Mouse (Mus musculus): ENCODE measurements around the gene 2610318N02Rik.

DNA sequence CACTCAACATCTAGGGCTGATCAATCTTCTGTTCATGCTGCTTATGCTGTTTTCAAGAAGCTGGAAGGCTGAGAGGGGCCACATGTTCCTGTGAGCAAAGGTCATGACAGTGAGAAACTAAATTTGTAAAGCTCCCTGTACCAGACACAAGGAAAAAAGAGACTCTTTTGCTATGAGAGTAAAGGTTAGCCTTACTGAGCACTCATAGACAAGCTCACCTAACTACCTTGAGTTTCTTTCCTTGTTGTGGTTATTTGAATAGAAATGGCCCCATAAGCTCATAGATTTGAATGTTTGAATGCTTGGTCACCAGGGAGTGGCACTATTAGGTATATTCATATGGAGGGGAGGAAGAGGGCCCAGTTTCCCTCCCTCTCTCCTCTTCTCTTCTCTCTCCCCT lies 42.2 kb upstream of the 2610318N02Rik start:
- TF ChIP-seq CTCF (IDR thresholded peaks at IDR 0.05; ENCODE audit: low read depth) (no peak), EP300 (IDR thresholded peaks at IDR 0.05; ENCODE audit: low read depth) (no peak)

Measured in liver, embryonic 14.5 days (tissue).